Mouse (Mus musculus): ENCODE measurements at regions not wholly inside any gene's neighbourhood (a gene's known extent, or its start where the extent isn't known, plus 50 kb on each side); places are given as distances from the start of the nearest gene placed in this dataset.

DNA sequence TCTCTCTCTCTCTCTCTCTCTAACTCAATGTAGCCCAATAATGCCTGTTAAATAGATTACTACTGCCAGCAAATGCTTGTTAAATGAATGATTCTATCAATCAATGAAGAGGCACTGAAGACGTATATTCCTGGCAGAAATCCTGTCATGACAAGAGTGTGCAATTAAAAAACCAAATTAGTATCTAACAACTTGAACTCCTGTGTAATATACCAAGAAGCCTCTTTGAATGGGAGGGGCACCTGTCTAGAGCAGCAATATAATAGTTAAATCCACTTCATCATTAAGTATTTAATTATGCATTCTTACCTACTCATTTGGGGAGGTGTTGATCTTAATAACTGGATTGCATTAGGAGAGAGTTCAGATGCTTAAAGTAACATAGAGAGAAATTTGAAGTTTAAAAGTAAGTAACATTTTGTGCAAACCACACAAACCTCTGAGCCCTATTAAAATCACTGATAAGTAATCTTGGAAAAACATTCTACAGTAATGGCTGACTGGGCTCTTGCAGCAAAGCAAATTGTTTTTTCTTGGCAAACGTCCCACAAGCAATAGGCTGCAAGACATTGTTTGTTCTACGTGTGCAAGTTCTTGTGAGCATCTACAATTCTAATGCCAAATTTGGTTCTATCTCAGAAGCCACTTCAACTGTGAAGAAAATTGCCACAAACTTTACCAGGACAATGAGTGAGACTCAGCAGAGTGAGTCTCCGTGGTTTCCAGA lies 719.7 kb upstream of the Cited2 start:
- WGBS (ENCODE audit: insufficient replicate concordance) = 63% methylated on average over 4 of the region's 4 CpGs
- Histone ChIP-seq H3K4me3 (ENCODE audit: low read depth, low read length) (no peak overlapping the region), H3K4me2 (no peak overlapping the region), H3K27ac (ENCODE audit: low read depth, low read length) (no peak overlapping the region), H3K4me1 (ENCODE audit: control insufficient read depth, insufficient read depth, low read length) (no peaks in the 10 kb centered on the region), H3K9me3 (replicated peaks; ENCODE audit: control insufficient read depth, low read length) (no peaks in the 10 kb centered on the region), H3K9ac (ENCODE audit: low read depth, low read length) (no peak overlapping the region), H3K27me3 (ENCODE audit: control insufficient read depth, insufficient read depth, low read length) (no peaks in the 10 kb centered on the region), H3K36me3 (ENCODE audit: control insufficient read depth, insufficient read depth, low read length) (no peaks in the 10 kb centered on the region)
- no peak for ATAC-seq (replicated peaks; ENCODE audit: insufficient number of reproducible peaks, low FRiP score, low TSS enrichment)

DNA sequence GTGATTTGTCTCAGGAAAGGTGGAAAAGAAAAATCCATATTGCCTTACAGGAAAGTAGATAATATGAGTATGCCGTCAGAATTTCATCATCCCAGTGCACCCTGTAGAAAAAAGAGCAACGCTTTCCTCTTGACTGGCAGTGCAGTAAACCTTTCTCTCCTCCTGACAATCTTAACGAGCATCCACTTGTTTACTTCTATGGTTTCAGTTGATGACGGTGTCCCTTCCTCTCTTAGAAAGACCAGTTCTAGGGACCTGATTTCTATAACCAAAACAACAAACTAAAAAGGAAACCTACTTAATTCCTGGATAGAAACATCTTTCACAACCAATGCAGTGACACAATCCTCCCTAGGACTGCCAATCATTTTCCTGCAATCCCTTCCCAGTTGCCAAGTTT lies 714.3 kb upstream of the Cited2 start:
- WGBS (ENCODE audit: insufficient replicate concordance) = 67% methylated on average over 4 of the region's 4 CpGs
- Histone ChIP-seq H3K4me1 (ENCODE audit: control insufficient read depth, insufficient read depth, low read length) (no peaks in the 10 kb centered on the region), H3K4me2 (no peak overlapping the region), H3K27me3 (ENCODE audit: control insufficient read depth, insufficient read depth, low read length) (no peaks in the 10 kb centered on the region), H3K4me3 (ENCODE audit: low read depth, low read length) (no peak overlapping the region), H3K9ac (ENCODE audit: low read depth, low read length) (no peak overlapping the region), H3K27ac (ENCODE audit: low read depth, low read length) (no peak overlapping the region), H3K36me3 (ENCODE audit: control insufficient read depth, insufficient read depth, low read length) (no peaks in the 10 kb centered on the region), H3K9me3 (replicated peaks; ENCODE audit: control insufficient read depth, low read length) (no peaks in the 10 kb centered on the region)
- ATAC-seq (replicated peaks; ENCODE audit: insufficient number of reproducible peaks, low FRiP score, low TSS enrichment) = no peak

DNA sequence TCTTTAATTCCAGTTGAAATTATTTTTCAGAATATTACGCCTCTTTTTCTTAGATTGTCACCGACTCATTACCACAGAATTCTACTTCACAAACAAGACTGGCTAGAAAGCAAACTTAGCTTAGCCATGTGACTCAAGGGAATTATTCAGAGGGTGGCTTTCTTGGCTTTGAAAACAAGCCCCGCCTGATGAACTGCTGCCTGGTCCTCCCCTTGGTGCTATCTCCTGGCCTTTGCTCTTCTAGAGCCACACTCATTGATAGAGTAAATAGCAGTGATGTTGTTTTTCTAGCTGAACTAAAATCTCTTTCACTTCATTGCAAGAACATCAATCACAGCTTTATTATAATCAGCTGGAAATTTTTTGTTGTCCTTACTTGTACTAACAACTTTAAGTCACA lies 713.0 kb upstream of the Cited2 start:
- Histone ChIP-seq H3K27ac (ENCODE audit: low read depth, low read length) (no peak overlapping the region), H3K4me1 (ENCODE audit: control insufficient read depth, insufficient read depth, low read length) (no peaks in the 10 kb centered on the region), H3K9ac (ENCODE audit: low read depth, low read length) (no peak overlapping the region), H3K27me3 (ENCODE audit: control insufficient read depth, insufficient read depth, low read length) (no peaks in the 10 kb centered on the region), H3K36me3 (ENCODE audit: control insufficient read depth, insufficient read depth, low read length) (no peaks in the 10 kb centered on the region), H3K4me2 (no peak overlapping the region), H3K9me3 (replicated peaks; ENCODE audit: control insufficient read depth, low read length) (no peaks in the 10 kb centered on the region), H3K4me3 (ENCODE audit: low read depth, low read length) (no peak overlapping the region)
- WGBS (ENCODE audit: insufficient replicate concordance) = 68% methylated on average over 3 of the region's 3 CpGs
- ATAC-seq (replicated peaks; ENCODE audit: insufficient number of reproducible peaks, low FRiP score, low TSS enrichment) = no peak

DNA sequence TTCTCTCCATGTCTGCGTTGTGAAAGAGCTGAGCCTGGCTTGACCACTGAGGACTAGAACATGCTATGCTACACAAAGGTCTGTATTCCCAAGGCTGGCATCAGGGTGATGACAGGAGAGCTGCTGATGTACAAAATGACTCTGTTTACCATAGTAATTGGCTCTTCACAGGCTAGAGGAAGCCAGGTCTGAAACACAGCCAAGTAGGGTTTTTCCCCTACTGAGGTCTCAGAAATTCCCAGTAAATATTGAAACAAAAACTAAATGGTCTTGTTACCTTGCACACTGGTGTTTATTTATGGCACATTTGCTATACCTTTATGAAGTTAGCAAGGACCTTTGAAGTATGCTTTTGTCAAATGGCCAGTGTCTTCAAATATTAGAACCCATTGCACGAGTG lies 711.1 kb upstream of the Cited2 start:
- H3K9ac ChIP-seq (ENCODE audit: low read depth, low read length) = no peak overlapping the region
- H3K4me3 ChIP-seq (ENCODE audit: low read depth, low read length) = no peak overlapping the region
- H3K36me3 ChIP-seq (ENCODE audit: control insufficient read depth, insufficient read depth, low read length) = no peaks in the 10 kb centered on the region
- H3K9me3 ChIP-seq (replicated peaks; ENCODE audit: control insufficient read depth, low read length) = no peaks in the 10 kb centered on the region
- no peak overlapping the region for H3K27ac ChIP-seq (ENCODE audit: low read depth, low read length)
- no peaks in the 10 kb centered on the region for H3K27me3 ChIP-seq (ENCODE audit: control insufficient read depth, insufficient read depth, low read length)
- no peak for ATAC-seq (replicated peaks; ENCODE audit: insufficient number of reproducible peaks, low FRiP score, low TSS enrichment)
- H3K4me2 ChIP-seq = no peak overlapping the region
- WGBS (ENCODE audit: insufficient replicate concordance) = 70% methylated on average over 2 of the region's 2 CpGs
- H3K4me1 ChIP-seq (ENCODE audit: control insufficient read depth, insufficient read depth, low read length) = no peaks in the 10 kb centered on the region

DNA sequence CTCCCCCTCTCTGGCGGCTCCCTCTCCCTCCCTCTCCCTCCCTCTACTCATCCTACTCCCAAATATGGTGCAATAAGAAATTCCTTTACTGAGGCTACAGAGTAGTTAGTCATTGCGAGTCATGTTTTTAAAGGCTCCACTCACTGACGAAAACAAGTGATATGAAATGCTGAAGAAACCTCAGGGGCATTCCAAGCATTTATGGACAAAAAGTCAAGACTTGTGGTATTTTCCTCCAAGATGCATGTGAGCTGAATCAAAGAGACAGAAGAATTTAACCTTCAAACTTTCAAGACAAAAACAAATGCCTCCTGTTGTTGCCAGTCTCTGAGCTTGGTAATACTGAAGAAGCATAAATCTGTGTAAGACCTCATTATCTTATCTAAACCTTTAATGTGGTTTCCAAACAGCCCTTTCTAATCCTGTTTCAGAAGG lies 710.5 kb upstream of the Cited2 start:
- no peak overlapping the region for H3K9ac ChIP-seq (ENCODE audit: low read depth, low read length)
- H3K9me3 ChIP-seq (replicated peaks; ENCODE audit: control insufficient read depth, low read length) = no peaks in the 10 kb centered on the region
- no peak for ATAC-seq (replicated peaks; ENCODE audit: insufficient number of reproducible peaks, low FRiP score, low TSS enrichment)
- no peaks in the 10 kb centered on the region for H3K36me3 ChIP-seq (ENCODE audit: control insufficient read depth, insufficient read depth, low read length)
- H3K4me1 ChIP-seq (ENCODE audit: control insufficient read depth, insufficient read depth, low read length) = no peaks in the 10 kb centered on the region
- H3K27me3 ChIP-seq (ENCODE audit: control insufficient read depth, insufficient read depth, low read length) = no peaks in the 10 kb centered on the region
- no peak overlapping the region for H3K4me3 ChIP-seq (ENCODE audit: low read depth, low read length)
- no peak overlapping the region for H3K4me2 ChIP-seq
- WGBS (ENCODE audit: insufficient replicate concordance) = 30% methylated on average over 3 of the region's 3 CpGs
- no peak overlapping the region for H3K27ac ChIP-seq (ENCODE audit: low read depth, low read length)

DNA sequence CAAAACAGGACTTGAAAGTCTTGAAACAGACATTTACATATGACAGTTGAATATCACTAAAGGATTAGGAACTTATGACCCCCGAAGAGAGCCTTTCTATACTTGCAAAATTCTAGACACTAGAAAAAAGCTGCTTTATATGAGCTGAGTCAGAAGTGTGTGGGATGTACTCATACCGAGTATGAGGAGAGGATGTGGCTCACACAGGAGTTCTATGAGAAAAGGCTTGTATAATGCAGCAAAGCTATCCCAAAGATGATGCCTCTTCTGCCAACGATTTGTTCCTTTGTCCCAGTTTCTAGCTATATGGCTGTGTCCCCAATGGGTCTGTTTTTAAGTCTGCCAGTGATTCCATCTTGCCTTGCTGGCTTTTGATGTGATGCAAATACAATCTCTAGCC lies 708.2 kb upstream of the Cited2 start:
- Histone ChIP-seq H3K4me3 (ENCODE audit: low read depth, low read length) (no peak overlapping the region), H3K9ac (ENCODE audit: low read depth, low read length) (no peak overlapping the region), H3K4me2 (no peak overlapping the region), H3K27ac (ENCODE audit: low read depth, low read length) (no peak overlapping the region), H3K27me3 (ENCODE audit: control insufficient read depth, insufficient read depth, low read length) (no peaks in the 10 kb centered on the region), H3K36me3 (ENCODE audit: control insufficient read depth, insufficient read depth, low read length) (no peaks in the 10 kb centered on the region), H3K4me1 (ENCODE audit: control insufficient read depth, insufficient read depth, low read length) (no peaks in the 10 kb centered on the region), H3K9me3 (replicated peaks; ENCODE audit: control insufficient read depth, low read length) (no peaks in the 10 kb centered on the region)
- ATAC-seq (replicated peaks; ENCODE audit: insufficient number of reproducible peaks, low FRiP score, low TSS enrichment) = no peak
- WGBS (ENCODE audit: insufficient replicate concordance) = 78% methylated on average over 3 of the region's 3 CpGs

DNA sequence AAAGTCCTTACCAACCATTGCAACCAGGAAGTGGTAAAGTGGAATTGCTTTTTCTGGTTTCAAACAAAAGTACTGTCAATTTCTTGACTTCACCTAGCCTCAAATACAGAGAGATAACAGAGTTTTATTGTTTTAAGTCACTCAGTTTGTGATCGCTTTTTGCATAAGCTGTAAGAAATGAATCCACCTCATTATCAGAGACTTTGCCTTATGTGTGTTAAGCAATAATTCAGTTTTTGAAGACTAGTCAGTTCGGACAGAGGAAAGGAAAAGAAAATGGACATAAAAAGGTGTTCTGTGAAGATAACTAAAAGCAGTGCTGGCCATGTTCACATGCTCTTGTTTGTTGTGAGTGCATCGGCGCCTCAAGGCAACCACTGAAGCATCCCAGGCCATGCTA lies 706.2 kb upstream of the Cited2 start:
- no peak for ATAC-seq (replicated peaks; ENCODE audit: insufficient number of reproducible peaks, low FRiP score, low TSS enrichment)
- Histone ChIP-seq H3K4me2 (no peak overlapping the region), H3K4me1 (ENCODE audit: control insufficient read depth, insufficient read depth, low read length) (no peaks in the 10 kb centered on the region), H3K4me3 (ENCODE audit: low read depth, low read length) (no peak overlapping the region), H3K27me3 (ENCODE audit: control insufficient read depth, insufficient read depth, low read length) (no peaks in the 10 kb centered on the region), H3K9ac (ENCODE audit: low read depth, low read length) (no peak overlapping the region), H3K36me3 (ENCODE audit: control insufficient read depth, insufficient read depth, low read length) (no peaks in the 10 kb centered on the region), H3K27ac (ENCODE audit: low read depth, low read length) (no peak overlapping the region), H3K9me3 (replicated peaks; ENCODE audit: control insufficient read depth, low read length) (no peaks in the 10 kb centered on the region)
- 74% methylated on average over 4 of the region's 4 CpGs for WGBS (ENCODE audit: insufficient replicate concordance)

DNA sequence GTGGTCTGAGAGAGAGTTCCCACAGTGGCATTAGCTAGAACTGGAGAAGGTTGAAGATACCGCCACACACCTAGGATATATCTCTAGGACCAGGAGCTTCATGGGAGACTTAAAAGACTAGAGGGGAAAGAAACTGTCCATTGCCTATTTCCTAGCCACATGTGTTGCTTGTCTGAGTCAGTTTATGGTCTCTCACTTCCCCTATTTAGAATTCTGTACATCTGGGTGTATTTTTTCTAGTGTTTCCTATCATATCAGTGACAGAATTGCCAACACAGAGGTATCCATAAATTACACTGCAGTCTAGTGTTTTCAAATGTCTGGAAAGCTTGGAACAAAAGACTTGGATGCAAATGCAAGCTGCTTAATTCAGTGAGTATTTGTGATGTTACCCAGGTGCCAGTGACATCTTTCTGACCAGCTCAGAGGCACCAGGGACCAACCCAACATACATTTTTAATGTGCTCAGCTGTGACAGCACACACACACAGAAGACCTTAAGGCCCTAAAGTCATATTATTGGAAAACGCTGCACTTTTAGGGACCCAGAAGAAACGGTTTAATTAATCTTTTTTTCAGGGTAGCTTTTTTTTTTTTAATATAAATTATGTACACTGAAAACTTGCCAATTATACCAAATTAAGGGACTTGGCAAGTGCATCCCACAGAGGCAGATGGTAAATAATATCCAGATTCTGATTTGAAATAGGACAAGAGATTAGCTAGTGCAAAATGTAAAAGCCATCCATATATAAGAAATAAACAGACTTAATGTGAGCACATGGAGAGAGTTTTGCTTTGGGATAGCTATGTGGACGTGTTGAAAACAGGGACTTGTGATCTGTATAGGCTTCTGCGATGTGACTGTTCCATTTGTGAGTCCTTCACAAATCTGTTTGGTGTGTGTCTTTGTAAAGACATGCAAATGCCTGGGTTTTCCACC lies 700.5 kb upstream of the Cited2 start:
- 82% methylated on average over 5 of the region's 5 CpGs for WGBS (ENCODE audit: insufficient replicate concordance)
- H3K9ac ChIP-seq (ENCODE audit: low read depth, low read length) = no peak overlapping the region

More for the DNA sequence above, 700.5 kb upstream of the Cited2 start:
- no peak overlapping the region for H3K4me2 ChIP-seq
- no peaks in the 10 kb centered on the region for H3K4me1 ChIP-seq (ENCODE audit: control insufficient read depth, insufficient read depth, low read length)
- H3K4me3 ChIP-seq (ENCODE audit: low read depth, low read length) = no peak overlapping the region
- H3K27me3 ChIP-seq (ENCODE audit: control insufficient read depth, insufficient read depth, low read length) = no peaks in the 10 kb centered on the region
- H3K9me3 ChIP-seq (replicated peaks; ENCODE audit: control insufficient read depth, low read length) = no peaks in the 10 kb centered on the region
- H3K36me3 ChIP-seq (ENCODE audit: control insufficient read depth, insufficient read depth, low read length) = no peaks in the 10 kb centered on the region
- no peak for ATAC-seq (replicated peaks; ENCODE audit: insufficient number of reproducible peaks, low FRiP score, low TSS enrichment)
- no peak overlapping the region for H3K27ac ChIP-seq (ENCODE audit: low read depth, low read length)
